Mouse (Mus musculus): ENCODE results near the gene Klhl40. TPM values are rescaled to one million over a fixed set of nuclear protein-coding genes. Genes with fewer than 3 reads are reported as not detected.

The Klhl40 gene
- polyA plus RNA-seq, 1 experiment from 2014 or later: not detected

GRCm38 (mm10) chr9:121823991-121824390 lies 46.6 kb downstream of the Klhl40 start:
- Histone ChIP-seq H3K4me1 (replicated peaks; ENCODE audit: control insufficient read depth, insufficient read depth, low read length) (no peaks in the 10 kb centered on the region), H3K9ac (ENCODE audit: low read depth, low read length) (no peak overlapping the region), H3K27me3 (replicated peaks; ENCODE audit: control insufficient read depth, insufficient read depth, low read length) (no peaks in the 10 kb centered on the region), H3K4me2 (no peak overlapping the region), H3K36me3 (ENCODE audit: control insufficient read depth, insufficient read depth, low read length) (no peaks in the 10 kb centered on the region), H3K4me3 (ENCODE audit: low read depth, low read length) (no peak overlapping the region), H3K9me3 (ENCODE audit: control insufficient read depth, low read length) (no peaks in the 10 kb centered on the region), H3K27ac (ENCODE audit: low read depth, low read length) (no peak overlapping the region)
- ATAC-seq (replicated peaks; ENCODE audit: low FRiP score): no peak
- 76% methylated on average over 7 of the region's 7 CpGs for WGBS
- DNase-seq (ENCODE audit: low spot score): no peak

DNA sequence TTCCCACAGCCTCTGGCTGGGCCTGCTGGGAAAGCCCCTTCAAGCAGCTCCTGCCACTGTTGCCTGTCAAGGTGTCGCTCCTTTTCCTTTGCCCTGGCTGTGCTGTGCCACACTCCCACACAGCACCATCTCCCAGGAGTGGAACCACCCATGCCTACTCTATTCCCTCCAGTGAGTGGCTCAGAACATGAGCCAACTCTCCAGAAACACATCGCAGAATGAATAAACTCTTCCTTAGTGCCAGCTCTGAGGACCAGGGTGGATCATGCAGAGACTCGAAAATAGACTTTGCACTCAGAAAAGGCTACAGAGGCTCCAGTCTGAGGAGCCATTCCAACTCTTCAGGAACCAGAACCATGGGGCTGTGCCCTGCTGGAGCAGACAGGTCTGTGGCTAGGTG lies 48.9 kb downstream of the Klhl40 start:
- 85% methylated on average over 3 of the region's 3 CpGs for WGBS
- no peak overlapping the region for H3K4me2 ChIP-seq
- H3K4me1 ChIP-seq (replicated peaks; ENCODE audit: control insufficient read depth, insufficient read depth, low read length): no peaks in the 10 kb centered on the region
- no peaks in the 10 kb centered on the region for H3K9me3 ChIP-seq (ENCODE audit: control insufficient read depth, low read length)
- H3K27ac ChIP-seq (ENCODE audit: low read depth, low read length): no peak overlapping the region
- ATAC-seq (replicated peaks; ENCODE audit: low FRiP score) (no peak), DNase-seq (ENCODE audit: low spot score) (no peak)
- H3K27me3 ChIP-seq (replicated peaks; ENCODE audit: control insufficient read depth, insufficient read depth, low read length): no peaks in the 10 kb centered on the region
- H3K9ac ChIP-seq (ENCODE audit: low read depth, low read length): no peak overlapping the region
- no peaks in the 10 kb centered on the region for H3K36me3 ChIP-seq (ENCODE audit: control insufficient read depth, insufficient read depth, low read length)
- no peak overlapping the region for H3K4me3 ChIP-seq (ENCODE audit: low read depth, low read length)

DNA sequence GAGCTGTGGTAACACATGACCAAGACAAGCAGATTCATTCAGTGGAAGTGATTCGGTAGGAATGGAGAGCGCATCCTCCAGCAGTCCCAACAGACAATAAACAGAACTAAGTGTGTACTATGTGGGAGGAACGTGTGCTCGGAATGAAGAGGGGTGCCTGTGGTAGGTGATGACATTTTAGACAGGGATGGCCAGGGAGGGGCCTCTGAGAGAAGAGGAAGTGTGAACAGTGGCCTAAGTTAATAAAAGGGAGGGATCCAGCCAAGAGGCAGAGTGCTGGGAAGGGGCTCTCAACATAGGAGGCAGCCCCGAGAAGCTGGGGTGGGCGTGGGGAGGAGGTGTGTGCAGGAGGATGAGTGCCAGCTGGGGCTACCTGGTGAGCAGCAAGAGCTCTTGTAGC lies 50.9 kb downstream of the Klhl40 start:
- WGBS: 59% methylated on average over 6 of the region's 6 CpGs
- no peak for ATAC-seq (replicated peaks; ENCODE audit: low FRiP score)
- H3K27ac ChIP-seq (ENCODE audit: low read depth, low read length): no peak overlapping the region

DNA sequence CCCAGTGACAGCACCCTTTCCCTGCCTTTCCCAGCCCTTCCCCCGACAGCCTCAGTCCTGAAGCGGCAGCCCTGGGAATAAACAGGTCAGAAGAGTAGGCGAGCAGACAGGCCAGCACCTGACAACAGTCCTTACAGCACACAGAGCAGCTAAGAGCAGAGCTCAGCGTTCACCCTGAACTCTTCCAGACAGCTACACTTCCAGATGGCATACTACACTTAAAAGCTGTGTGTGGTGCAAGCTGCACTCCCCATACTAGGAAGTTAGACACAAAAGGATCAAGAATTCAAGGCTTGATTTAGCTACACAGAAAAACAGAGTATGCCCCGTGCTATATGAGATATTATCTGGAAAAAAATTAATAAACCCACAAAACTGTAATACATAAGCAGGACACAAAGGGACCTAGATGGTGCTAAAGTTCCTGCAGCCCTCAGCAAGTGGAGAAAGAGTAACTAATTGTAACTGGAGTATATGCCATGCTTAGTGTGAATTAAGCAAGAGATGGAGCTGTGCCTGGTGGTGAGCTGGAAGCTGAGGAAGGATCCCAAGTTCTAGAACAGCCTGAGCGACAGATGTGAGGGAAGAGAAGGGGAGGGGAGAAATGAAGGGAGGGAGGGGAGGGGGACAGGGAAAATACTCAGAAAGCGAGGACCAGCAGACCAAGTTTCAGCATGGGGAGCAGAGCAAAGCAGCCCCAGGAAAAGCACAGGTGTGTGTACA lies 52.0 kb downstream of the Klhl40 start:
- no peaks in the 10 kb centered on the region for H3K9me3 ChIP-seq (ENCODE audit: control insufficient read depth, low read length)
- H3K4me2 ChIP-seq: no peak overlapping the region
- H3K9ac ChIP-seq (ENCODE audit: low read depth, low read length): no peak overlapping the region
- no peaks in the 10 kb centered on the region for H3K4me1 ChIP-seq (replicated peaks; ENCODE audit: control insufficient read depth, insufficient read depth, low read length)
- DNase-seq (ENCODE audit: low spot score) (no peak), ATAC-seq (replicated peaks; ENCODE audit: low FRiP score) (no peak)
- no peak overlapping the region for H3K27ac ChIP-seq (ENCODE audit: low read depth, low read length)
- no peaks in the 10 kb centered on the region for H3K36me3 ChIP-seq (ENCODE audit: control insufficient read depth, insufficient read depth, low read length)
- no peaks in the 10 kb centered on the region for H3K27me3 ChIP-seq (replicated peaks; ENCODE audit: control insufficient read depth, insufficient read depth, low read length)
- WGBS: 56% methylated on average over 7 of the region's 7 CpGs
- H3K4me3 ChIP-seq (ENCODE audit: low read depth, low read length): no peak overlapping the region

More for the DNA sequence above, 50.9 kb downstream of the Klhl40 start:
- Histone ChIP-seq H3K4me2 (no peak overlapping the region), H3K27me3 (replicated peaks; ENCODE audit: control insufficient read depth, insufficient read depth, low read length) (no peaks in the 10 kb centered on the region), H3K9me3 (ENCODE audit: control insufficient read depth, low read length) (no peaks in the 10 kb centered on the region), H3K36me3 (ENCODE audit: control insufficient read depth, insufficient read depth, low read length) (no peaks in the 10 kb centered on the region), H3K4me1 (replicated peaks; ENCODE audit: control insufficient read depth, insufficient read depth, low read length) (no peaks in the 10 kb centered on the region), H3K9ac (ENCODE audit: low read depth, low read length) (no peak overlapping the region), H3K4me3 (ENCODE audit: low read depth, low read length) (no peak overlapping the region)
- DNase-seq (ENCODE audit: low spot score): no peak

GRCm38 (mm10) chr9:121830243-121830955 lies 53.0 kb downstream of the Klhl40 start:
- no peak; the same call in 1 of the 2 replicates for ATAC-seq (replicated peaks; ENCODE audit: low FRiP score)
- WGBS: 71% methylated on average over 6 of the region's 6 CpGs

GRCm38 (mm10) chr9:121830956-121831293 lies 53.5 kb downstream of the Klhl40 start:
- no peak overlapping the region for H3K4me3 ChIP-seq (ENCODE audit: low read depth, low read length)
- no peak overlapping the region for H3K27ac ChIP-seq (ENCODE audit: low read depth, low read length)
- peak; percentile 54 for DNase-seq (ENCODE audit: low spot score)
- H3K4me1 ChIP-seq (replicated peaks; ENCODE audit: control insufficient read depth, insufficient read depth, low read length): no peaks in the 10 kb centered on the region
- no peaks in the 10 kb centered on the region for H3K9me3 ChIP-seq (ENCODE audit: control insufficient read depth, low read length)
- no peak overlapping the region for H3K9ac ChIP-seq (ENCODE audit: low read depth, low read length)
- no peak for ATAC-seq (replicated peaks; ENCODE audit: low FRiP score)
- H3K36me3 ChIP-seq (ENCODE audit: control insufficient read depth, insufficient read depth, low read length): no peaks in the 10 kb centered on the region
- WGBS: 27% methylated on average over 6 of the region's 6 CpGs
- no peak overlapping the region for H3K4me2 ChIP-seq
- H3K27me3 ChIP-seq (replicated peaks; ENCODE audit: control insufficient read depth, insufficient read depth, low read length): no peaks in the 10 kb centered on the region

More at GRCm38 (mm10) chr9:121830243-121830955, 53.0 kb downstream of the Klhl40 start:
- DNase-seq (ENCODE audit: low spot score): no peak
- no peaks in the 10 kb centered on the region for H3K4me1 ChIP-seq (replicated peaks; ENCODE audit: control insufficient read depth, insufficient read depth, low read length)
- H3K9ac ChIP-seq (ENCODE audit: low read depth, low read length): no peak overlapping the region
- H3K36me3 ChIP-seq (ENCODE audit: control insufficient read depth, insufficient read depth, low read length): no peaks in the 10 kb centered on the region
- H3K9me3 ChIP-seq (ENCODE audit: control insufficient read depth, low read length): no peaks in the 10 kb centered on the region
- no peak overlapping the region for H3K4me3 ChIP-seq (ENCODE audit: low read depth, low read length)
- no peak overlapping the region for H3K4me2 ChIP-seq
- no peaks in the 10 kb centered on the region for H3K27me3 ChIP-seq (replicated peaks; ENCODE audit: control insufficient read depth, insufficient read depth, low read length)
- H3K27ac ChIP-seq (ENCODE audit: low read depth, low read length): no peak overlapping the region

Other genes starting within 250 kb of the Klhl40 start
- gene Lyzl4, start 135.5 kb upstream of the Klhl40 start, polyA plus RNA-seq (2014; fragmentation: Nextera tagmentation; extraction: Ambion mirVana): not detected in 2 replicates
- gene Vipr1, start 134.9 kb upstream of the Klhl40 start, polyA plus RNA-seq (2014; fragmentation: Nextera tagmentation; extraction: Ambion mirVana): 0.25 and 0.77 TPM in 2 replicates
- gene Sec22c, start 72.1 kb upstream of the Klhl40 start, polyA plus RNA-seq (2014; fragmentation: Nextera tagmentation; extraction: Ambion mirVana): 4.7 and 5.5 TPM in 2 replicates
- gene Ss18l2, start 67.3 kb upstream of the Klhl40 start, polyA plus RNA-seq (2014; fragmentation: Nextera tagmentation; extraction: Ambion mirVana): 103 and 118 TPM in 2 replicates
- gene Nktr, start 58.4 kb upstream of the Klhl40 start, polyA plus RNA-seq (2014; fragmentation: Nextera tagmentation; extraction: Ambion mirVana): 47.3 and 48.2 TPM in 2 replicates
- 4.0 and 4.4 TPM in 2 replicates for gene Zfp651, start 18.3 kb upstream of the Klhl40 start, polyA plus RNA-seq (2014; fragmentation: Nextera tagmentation; extraction: Ambion mirVana)
- gene Hhatl, start 14.9 kb downstream of the Klhl40 start, polyA plus RNA-seq (2014; fragmentation: Nextera tagmentation; extraction: Ambion mirVana): not detected in 2 replicates
- gene Ccdc13, start 61.9 kb downstream of the Klhl40 start, polyA plus RNA-seq (2014; fragmentation: Nextera tagmentation; extraction: Ambion mirVana): 0.49 TPM in 1 of 2 replicates, not detected in the other
- 205 and 214 TPM in 2 replicates for gene Higd1a, start 80.8 kb downstream of the Klhl40 start, polyA plus RNA-seq (2014; fragmentation: Nextera tagmentation; extraction: Ambion mirVana)
- gene Ackr2, start 120.7 kb downstream of the Klhl40 start, polyA plus RNA-seq (2014; fragmentation: Nextera tagmentation; extraction: Ambion mirVana): 0.19 and 0.21 TPM in 2 replicates
- not detected in 2 replicates for gene Cyp8b1, start 138.7 kb downstream of the Klhl40 start, polyA plus RNA-seq (2014; fragmentation: Nextera tagmentation; extraction: Ambion mirVana)
- 0.18 and 0.21 TPM in 2 replicates for gene Fam198a, start 173.4 kb downstream of the Klhl40 start, polyA plus RNA-seq (2014; fragmentation: Nextera tagmentation; extraction: Ambion mirVana)
- 5.1 and 6.1 TPM in 2 replicates for gene Pomgnt2, start 219.5 kb downstream of the Klhl40 start, polyA plus RNA-seq (2014; fragmentation: Nextera tagmentation; extraction: Ambion mirVana)